Mouse (Mus musculus) left cerebral cortex, adult 6 months (tissue): Measurements from ENCODE around the gene Gm20388. TPM values are rescaled to one million over a fixed set of nuclear protein-coding genes. Genes with fewer than 3 reads are reported as not detected.

Experiments used
- polyA plus RNA-seq: library from polyadenylated mRNA; unstranded; fragments of <200 nt; fragmentation: Nextera tagmentation; gene quantifications from 2 replicates; pipeline ENCODE4 v1.2.3, GENCODE M21; 2021

Gm20388 gene
- polyA plus RNA-seq, 1 experiment from 2014 or later = not detected

GRCm38 (mm10) chr8:123101735-123102685 is 3191.4 kb downstream of the Gm20388 start, which contains the start of gene Rpl13:
Gene Rpl13 (plus strand): TSS chr8:123102350.

GRCm38 (mm10) chr8:123117127-123117731 is 3206.6 kb downstream of the Gm20388 start, which contains the start of gene Cpne7:
Gene Cpne7 (plus strand): TSS chr8:123117374.

GRCm38 (mm10) chr8:123157888-123158465 is 3247.3 kb downstream of the Gm20388 start, which contains the start of gene Sult5a1:
Gene Sult5a1 (minus strand): TSS chr8:123158315.

GRCm38 (mm10) chr8:123185566-123186409 is 3275.1 kb downstream of the Gm20388 start, which contains the start of gene Dpep1:
Gene Dpep1 (plus strand): TSS chr8:123186242.

GRCm38 (mm10) chr8:123212321-123213117 is 3301.9 kb downstream of the Gm20388 start, which contains the start of the genes Chmp1a and Spata33:
Gene Chmp1a (minus strand): TSS chr8:123212763.
Gene Spata33 (plus strand): TSS chr8:123212832.

GRCm38 (mm10) chr8:123224278-123225266 is 3313.9 kb downstream of the Gm20388 start, which contains the start of gene Cdk10:
Gene Cdk10 (plus strand): TSS chr8:123224842.

GRCm38 (mm10) chr8:123235520-123236497 is 3325.2 kb downstream of the Gm20388 start, which contains the start of gene Spata2l:
Gene Spata2l (minus strand): TSS chr8:123236233.

GRCm38 (mm10) chr8:123254099-123254885 is 3343.7 kb downstream of the Gm20388 start, which contains the start of the genes Zfp276 and Vps9d1:
Gene Zfp276 (plus strand): TSS chr8:123254195.
Gene Vps9d1 (minus strand): TSS chr8:123254348.

GRCm38 (mm10) chr8:123318467-123318911 is 3407.8 kb downstream of the Gm20388 start, which contains the start of gene Fanca:
Gene Fanca (minus strand): TSS chr8:123318576.

GRCm38 (mm10) chr8:123332262-123333090 is 3421.8 kb downstream of the Gm20388 start, which contains the start of gene Spire2:
Gene Spire2 (plus strand): TSS chr8:123332713.

GRCm38 (mm10) chr8:123373403-123374238 is 3463.0 kb downstream of the Gm20388 start, which contains the start of gene Tcf25:
Gene Tcf25 (plus strand): TSS chr8:123373753.

GRCm38 (mm10) chr8:123406786-123407185 is 3496.1 kb downstream of the Gm20388 start, which contains the start of gene Mc1r:
Gene Mc1r (plus strand): TSS chr8:123407107.

GRCm38 (mm10) chr8:123411246-123411645 is 3500.6 kb downstream of the Gm20388 start, which contains the start of gene Tubb3:
Gene Tubb3 (plus strand): TSS chr8:123411424.

GRCm38 (mm10) chr8:123423441-123423840 is 3512.8 kb downstream of the Gm20388 start, which contains the start of gene Def8:
Gene Def8 (plus strand): TSS chr8:123423527.

GRCm38 (mm10) chr8:123477737-123478258 is 3567.2 kb downstream of the Gm20388 start, which contains the start of gene Afg3l1:
Gene Afg3l1 (plus strand): TSS chr8:123477903.

